Mouse (Mus musculus): ENCODE measurements around the gene Gm9767. TPM values are rescaled to one million over a fixed set of nuclear protein-coding genes. Genes with fewer than 3 reads are reported as not detected.

Gene Gm9767
- total RNA-seq (2017), result not detected in 2 replicates

DNA sequence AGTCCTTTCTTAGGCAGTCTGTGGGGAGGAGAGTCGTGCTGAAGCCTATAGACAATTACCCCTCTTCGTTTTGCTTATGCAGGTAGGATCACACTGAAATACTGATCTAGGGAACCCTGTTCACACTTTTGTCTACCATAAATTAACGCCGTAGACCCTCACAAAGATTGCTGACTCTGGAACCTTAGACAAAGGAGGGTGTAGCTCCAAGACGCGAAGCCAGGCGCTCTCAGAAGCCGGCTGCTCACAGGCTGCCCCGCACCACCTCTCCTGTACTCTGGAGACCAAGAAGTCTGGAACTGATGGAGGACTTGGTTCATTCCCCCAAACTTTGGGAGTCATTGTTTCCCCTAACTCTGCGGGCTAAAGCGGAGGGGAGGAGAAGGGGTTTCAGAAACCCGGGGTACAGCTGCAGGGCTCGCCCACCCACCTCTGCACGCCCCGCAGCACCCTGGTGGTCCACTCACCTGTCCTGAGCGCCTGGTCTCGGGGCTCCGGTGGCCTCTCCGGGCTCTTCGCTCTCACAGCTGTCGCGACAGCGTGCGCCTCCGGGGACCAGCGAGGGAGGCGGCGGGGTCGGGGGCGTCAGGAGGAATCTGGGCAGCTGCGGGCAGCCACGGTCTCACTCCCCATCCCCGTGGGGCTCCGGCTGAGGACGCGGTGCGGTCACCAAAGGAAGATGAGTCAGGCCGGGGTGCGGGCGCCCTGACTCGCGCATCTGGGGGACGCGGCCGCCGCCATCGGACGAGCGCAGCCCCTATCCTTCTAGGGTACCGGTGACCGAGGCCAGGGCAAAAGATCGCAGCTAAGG lies at the start of gene Gm9767:
Gm9767 (plus strand) TSS at position 585 of the 811 bp plus-strand sequence.
- no peak for ATAC-seq (ENCODE audit: extremely low read depth, insufficient number of reproducible peaks, low FRiP score, poor library complexity, severe bottlenecking)

DNA sequence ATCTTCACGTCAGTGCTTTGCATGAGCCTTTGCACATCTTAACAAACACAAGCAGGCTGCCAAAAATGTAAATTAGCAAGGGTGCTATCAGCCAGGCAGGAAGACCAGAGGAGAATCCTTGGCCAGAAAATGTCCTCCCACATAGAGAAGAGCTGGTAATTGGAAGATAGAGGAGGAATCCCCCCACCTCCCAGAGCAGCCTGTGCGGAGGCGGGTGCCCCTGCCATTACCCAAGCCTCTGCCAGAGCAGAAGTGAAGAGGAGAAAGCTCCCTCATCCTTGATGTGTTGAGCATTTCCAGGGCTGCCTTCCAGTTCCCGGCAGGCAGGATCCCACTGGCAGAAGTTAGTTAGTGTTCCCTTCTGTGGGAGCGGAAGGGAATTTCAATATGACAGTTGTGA lies 43.1 kb upstream of the Gm9767 start:
- ATAC-seq (ENCODE audit: extremely low read depth, insufficient number of reproducible peaks, low FRiP score, poor library complexity, severe bottlenecking), result no peak

DNA sequence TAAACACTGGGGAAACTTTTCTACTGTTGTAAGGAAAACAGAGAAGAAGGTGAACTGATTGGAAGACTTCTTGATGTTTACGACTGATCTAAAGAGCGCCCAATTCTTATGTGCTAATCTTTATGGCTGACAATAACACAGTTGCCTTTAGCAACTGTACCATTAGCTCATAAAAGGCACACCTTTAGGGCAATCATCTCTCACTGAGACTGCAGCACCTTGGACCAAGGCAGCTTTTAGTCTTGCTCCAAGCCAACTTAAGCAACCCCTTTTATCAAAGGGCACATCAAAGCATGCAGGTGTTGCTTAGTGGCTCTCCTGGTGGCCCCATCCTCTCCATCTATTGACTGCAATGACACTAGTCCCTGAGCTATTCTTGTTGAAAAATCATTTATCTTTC lies 26.9 kb upstream of the Gm9767 start:
- no peak for ATAC-seq (ENCODE audit: extremely low read depth, insufficient number of reproducible peaks, low FRiP score, poor library complexity, severe bottlenecking)

DNA sequence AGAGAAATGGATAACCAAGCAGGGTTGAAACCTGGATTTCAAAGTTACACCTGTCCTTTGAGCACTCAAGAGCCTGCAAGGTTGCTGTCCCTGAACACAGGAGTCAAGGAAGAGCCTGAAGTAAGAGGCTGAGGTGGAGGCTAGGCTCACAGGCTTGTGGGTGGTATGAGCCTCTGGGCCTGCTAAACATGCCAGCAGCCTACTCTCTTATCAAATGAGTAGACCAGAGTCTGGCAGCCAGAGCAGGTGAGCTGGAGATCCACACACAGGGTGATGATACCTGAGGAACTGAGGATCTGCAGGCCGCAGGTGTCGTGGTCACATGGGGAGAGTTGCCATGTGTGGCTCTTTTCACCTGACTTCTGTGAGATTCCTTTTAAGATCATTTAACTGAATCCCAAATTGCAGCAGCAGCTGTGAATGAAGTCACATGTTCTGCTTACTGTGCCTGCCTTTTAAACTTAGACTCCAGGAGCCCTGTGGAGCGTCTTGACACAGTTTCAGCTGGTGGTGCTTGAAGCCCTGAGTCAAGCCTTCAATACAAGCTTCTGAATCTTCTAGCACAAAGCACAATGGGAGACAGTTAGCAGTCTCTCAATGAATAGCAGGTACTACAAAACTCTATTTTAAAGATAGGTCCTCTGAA lies 18.3 kb upstream of the Gm9767 start:
- no peak for ATAC-seq (ENCODE audit: extremely low read depth, insufficient number of reproducible peaks, low FRiP score, poor library complexity, severe bottlenecking)

DNA sequence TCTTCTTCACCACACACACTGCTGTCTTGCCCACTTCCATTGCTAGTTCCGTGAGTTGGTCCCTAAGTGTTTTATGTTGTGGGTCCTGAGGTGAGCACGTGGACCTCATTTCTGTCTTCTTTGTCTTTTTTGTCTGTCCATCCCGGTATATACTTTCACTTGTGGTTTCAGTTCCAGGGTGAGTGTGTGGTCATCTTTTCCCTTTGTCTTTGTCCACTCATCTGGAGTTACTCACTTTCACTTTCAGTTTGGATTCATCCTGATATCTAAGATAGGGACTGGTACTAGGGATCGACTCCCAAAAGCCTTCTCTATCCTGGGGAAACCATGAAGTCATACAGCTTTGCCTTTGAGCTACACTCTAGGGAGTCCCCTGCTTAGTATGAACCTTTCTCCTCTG lies 15.0 kb upstream of the Gm9767 start:
- no peak for ATAC-seq (ENCODE audit: extremely low read depth, insufficient number of reproducible peaks, low FRiP score, poor library complexity, severe bottlenecking)

DNA sequence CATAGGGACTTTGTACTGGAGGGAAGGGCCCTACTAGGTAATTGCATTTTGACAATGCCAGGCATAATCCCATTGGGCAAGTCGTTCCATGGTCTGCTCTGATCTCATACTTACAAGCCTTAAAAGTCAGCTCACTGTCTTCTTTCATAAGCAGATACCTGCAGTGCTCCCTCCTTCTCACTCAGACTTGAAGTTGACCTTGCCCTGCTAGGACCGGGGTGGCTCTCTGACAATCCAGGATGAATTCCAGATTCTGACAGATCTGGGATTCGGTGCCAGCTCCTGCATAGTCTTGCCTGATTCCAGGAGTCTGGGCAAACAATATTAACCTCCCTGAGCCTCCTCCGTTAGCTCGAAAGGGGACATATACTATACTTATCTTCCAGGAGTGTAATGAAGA lies 6.1 kb upstream of the Gm9767 start:
- ATAC-seq (ENCODE audit: extremely low read depth, insufficient number of reproducible peaks, low FRiP score, poor library complexity, severe bottlenecking), result no peak

DNA sequence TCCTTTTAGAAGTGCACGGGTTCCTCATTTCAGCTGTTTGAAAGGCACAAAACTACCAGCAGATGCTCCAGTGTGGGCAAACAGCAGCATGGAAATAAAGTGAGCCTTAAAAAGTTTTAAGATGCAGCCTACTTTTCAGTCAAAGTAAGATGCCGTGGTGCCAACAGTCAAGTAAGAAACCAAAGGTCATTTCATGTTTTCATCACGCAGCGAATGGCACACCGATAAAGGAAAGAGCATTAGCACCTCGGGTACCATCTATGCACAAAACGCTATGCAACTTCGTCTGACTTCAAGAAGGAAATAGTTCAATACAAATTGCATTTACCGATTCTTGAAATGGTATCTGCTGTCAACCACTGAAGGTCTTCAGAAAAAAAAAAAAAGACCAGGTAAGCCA lies 1.1 kb upstream of the Gm9767 start:
- no peak for ATAC-seq (ENCODE audit: extremely low read depth, insufficient number of reproducible peaks, low FRiP score, poor library complexity, severe bottlenecking)

DNA sequence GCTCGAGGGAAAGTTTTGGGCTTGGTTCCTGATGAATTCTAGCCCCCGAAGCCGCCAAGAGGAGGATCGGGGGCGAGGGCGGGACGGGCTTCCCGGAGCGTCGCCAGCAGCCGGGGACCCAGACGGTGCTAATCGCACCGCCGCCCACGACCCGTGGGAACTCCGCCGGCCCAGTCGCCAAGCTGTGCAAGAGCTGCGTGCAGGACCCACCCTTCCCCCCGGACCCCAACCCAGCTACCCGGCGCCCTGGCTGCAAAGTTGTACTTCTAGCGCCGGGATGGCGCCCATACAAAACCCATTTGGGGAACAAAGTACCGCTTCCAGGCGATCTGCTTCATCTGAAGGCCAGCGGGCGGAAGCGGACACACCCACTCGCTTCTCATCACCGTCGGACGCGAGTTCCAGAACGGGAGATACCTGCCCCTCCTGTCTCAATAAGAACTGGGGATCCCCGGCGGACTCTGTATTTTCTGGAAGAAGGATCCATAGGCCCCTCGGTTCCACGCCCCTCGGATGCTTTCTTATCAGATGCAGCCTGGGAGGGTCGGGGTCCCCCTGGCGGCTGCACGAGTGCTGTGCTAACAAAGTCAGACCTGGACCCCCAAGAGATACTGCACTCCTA lies 577 bp downstream of the Gm9767 start, which contains the start of gene Tmem200a:
Tmem200a (minus strand) TSS at position 532 of the 622 bp plus-strand sequence.
- ATAC-seq (ENCODE audit: extremely low read depth, insufficient number of reproducible peaks, low FRiP score, poor library complexity, severe bottlenecking), result no peak

DNA sequence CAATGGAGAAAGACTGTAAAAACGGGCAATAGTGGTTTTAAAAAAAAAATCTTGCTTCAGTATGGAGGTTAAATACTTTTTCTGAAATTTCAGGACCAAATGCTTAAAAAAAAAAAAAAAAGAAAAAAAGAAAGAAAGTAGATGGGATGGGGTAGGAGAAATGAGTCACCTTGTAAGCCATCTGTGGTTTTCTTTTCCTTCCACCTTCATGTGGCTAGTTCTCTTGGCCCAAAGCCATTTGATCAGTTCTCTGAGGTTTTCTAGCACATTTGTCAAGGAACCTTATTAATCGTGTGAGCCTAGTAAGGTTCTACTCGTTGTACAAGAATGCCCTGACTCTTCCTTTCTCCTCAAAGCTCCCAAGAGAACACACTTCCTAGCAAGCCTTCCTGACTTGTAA lies 1.6 kb downstream of the Gm9767 start:
- ATAC-seq (ENCODE audit: extremely low read depth, insufficient number of reproducible peaks, low FRiP score, poor library complexity, severe bottlenecking), result no peak

DNA sequence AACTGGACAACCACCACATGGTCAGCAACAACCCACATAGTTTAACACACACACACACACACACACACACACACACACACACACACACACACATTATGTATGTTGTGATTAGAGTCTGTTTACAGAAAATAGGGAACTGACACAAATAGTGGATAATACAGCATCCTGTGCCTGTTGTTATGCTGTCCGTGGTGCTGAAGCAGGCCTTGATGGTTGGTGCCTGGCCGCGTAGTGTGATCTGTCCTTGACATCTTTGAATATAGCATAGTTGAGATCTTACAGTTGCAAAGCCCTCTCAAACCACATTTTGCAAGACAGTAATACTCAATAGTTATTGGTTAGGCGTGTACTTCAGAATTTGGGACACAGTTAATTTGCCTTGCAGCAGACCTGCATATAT lies 4.0 kb downstream of the Gm9767 start:
- ATAC-seq (ENCODE audit: extremely low read depth, insufficient number of reproducible peaks, low FRiP score, poor library complexity, severe bottlenecking), result no peak

DNA sequence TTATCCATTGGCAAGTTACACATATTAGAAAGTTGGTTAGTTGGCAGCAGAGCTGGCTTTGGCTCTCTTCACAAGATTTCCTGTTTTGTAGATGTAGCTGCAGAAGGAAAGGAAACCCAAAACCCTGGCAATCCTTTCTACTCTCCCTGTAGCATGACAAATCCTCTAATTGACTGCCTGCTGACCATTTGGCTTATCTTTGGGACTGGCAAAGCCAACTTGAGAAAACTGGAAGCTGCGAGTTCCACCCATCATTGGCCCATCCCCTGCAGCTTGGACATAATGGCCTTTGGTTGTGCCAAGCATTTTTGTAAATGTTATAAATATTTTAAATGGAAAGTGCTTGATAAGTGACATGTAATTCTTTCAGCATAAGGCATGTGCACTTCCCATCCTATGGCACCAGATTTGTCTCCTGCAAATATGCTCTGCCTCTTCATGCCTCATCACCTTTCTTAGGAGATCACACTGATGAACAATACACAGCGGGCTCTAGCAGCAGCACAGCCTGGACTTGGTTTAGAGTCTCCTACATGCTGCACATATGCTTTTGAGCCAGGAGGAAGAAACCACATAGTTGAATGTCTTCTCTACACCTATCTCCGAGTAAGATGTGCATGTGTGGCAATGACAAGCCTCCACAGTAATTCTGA lies 25.4 kb downstream of the Gm9767 start:
- ATAC-seq (ENCODE audit: extremely low read depth, insufficient number of reproducible peaks, low FRiP score, poor library complexity, severe bottlenecking), result no peak

DNA sequence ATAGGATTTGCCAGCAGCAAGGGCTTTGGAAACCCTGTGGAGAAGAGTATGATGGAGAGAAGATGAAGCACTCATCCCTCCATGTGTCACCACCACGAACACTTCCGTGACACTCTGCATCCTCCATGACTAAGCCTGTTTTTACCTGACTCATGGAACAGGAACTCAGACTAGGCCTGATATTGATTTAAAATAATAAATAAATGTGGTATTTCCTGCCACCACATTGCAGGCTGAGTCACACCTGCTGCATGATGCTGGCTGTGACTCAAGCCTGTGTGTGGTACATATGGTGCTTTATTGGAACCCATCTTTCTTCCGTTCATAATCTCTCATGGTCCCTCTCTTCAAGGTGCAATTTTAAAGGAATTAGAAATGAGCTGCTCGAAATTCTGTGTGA lies 36.4 kb downstream of the Gm9767 start:
- no peak for ATAC-seq (ENCODE audit: extremely low read depth, insufficient number of reproducible peaks, low FRiP score, poor library complexity, severe bottlenecking)

DNA sequence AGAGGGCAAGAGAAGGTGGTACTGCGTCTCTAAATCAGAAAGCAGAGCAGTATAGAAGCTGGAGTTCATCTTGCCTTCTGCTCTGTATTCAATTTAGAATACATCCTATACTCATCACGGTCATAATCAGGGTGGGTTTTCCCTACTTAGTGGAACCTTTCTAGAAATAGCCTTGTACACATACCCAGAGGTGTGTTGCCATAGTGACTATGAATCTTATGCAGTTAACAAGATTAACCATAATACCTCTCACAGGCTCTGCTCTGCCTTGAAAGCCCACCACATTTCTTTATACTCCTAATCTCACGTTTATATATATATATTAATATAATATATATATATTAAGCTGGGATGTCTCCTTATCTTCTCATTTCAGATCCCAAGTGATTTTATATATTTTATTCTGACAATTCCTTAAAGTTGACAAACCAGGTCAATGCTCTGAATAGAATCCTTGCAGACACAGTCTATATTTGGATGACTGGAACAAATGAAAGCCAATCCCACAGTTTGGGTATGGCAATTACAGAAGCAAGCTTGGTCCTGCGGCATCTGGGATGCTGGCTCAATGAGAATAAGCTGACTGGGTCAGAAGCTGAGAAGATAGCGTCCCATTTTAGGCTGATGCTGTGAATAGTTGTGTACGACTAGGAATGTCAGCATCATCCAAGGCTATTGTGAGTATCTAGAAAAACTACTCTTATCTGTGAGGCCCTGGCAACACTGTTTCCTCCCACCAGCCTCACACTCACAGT lies 41.2 kb downstream of the Gm9767 start:
- no peak for ATAC-seq (ENCODE audit: extremely low read depth, insufficient number of reproducible peaks, low FRiP score, poor library complexity, severe bottlenecking)

DNA sequence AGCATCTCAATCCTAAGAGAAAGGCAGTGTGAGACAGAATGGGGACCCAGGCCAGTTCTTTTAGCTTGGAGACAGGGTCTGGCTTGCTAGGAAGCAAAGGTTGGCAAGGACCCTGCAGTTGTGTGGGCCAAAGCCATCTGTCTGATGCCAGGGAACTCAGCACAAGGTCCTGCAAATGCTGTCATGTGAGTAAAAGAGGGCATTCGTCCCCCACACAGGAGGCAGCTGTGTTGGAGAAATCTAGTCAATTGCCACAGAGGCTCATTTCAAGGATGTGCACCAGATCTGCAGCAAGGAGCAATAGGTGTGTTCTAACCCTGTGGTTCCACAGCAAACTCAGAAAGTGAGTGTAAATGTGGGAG lies 41.7 kb downstream of the Gm9767 start:
- ATAC-seq (ENCODE audit: extremely low read depth, insufficient number of reproducible peaks, low FRiP score, poor library complexity, severe bottlenecking), result no peak

Other genes starting within 250 kb of the Gm9767 start
- gene Tmem200a, start 797 bp downstream of the Gm9767 start, total RNA-seq (2017), result 1.1 TPM in 1 of 2 replicates, not detected in the other
- gene Samd3, start 151.5 kb downstream of the Gm9767 start, total RNA-seq (2017), result 1.8 and 2.1 TPM in 2 replicates